Mouse (Mus musculus): ENCODE results near the gene Arid3b. TPM values are rescaled to one million over a fixed set of nuclear protein-coding genes. Genes with fewer than 3 reads are reported as not detected.

Gene Arid3b
- polyA plus RNA-seq, 1 experiment from 2014 or later = 2.9 TPM

DNA sequence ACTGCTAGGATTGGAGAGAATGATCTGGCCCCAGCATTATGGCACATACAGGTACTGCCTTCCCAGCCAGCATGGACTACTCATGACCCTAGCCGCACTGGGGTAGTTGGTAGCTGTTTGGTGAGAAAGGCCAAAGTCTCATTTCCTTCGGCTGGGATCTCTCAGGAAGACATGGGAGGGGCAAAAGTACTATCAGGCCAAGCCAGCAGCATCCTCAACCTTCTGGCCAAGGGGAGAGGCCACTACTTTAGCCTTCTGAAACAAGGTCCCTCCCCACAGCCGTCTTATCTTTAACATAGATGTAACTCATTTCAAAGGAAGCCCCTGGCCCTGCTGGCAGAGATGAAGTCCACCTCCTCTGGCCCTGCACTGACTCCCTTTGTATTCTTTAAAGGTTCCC is 79.0 kb downstream of the Arid3b start:
- TF ChIP-seq CTCF (IDR thresholded peaks at IDR 0.05) = no peak
- in situ Hi-C loops (cut with MboI; ENCODE audit: low pct_unique_long_range_greater_than_20kb) = no loop called here
- DNase-seq (ENCODE audit: low read depth, low spot score) (no peak), ATAC-seq (no peak)
- ChIA-PET CTCF (interaction anchor here (1.4 to 4.0 kb wide), 2 partner anchors 13 to 241 kb away, joined by 4 to 21 read pairs; no protein-coding TSS in a partner anchor), POLR2A (no interaction called here)
- H3K27me3 ChIP-seq = no peaks in the 10 kb centered on the region

DNA sequence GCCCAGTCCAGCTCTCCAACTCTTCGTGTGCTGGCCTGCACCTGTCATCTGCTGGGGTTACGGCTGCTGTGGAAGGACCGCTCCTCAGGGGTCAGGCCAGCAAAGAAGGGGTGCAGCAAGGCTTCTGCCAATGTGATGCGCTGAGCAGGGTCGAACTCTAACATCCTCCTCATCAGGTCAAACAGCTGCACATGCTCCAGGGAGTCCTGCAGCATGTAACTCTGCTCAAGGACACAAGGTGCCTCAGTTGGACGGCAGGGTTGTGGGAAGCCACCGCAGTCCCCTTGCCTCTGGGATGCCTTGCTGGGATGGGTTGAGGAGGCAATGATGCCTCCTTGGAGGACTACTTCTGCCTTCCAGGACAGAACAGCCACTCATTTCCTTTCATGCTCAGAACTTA is 85.7 kb downstream of the Arid3b start:
- ATAC-seq (no peak), DNase-seq (ENCODE audit: low read depth, low spot score) (no peak)
- in situ Hi-C loops (cut with MboI; ENCODE audit: low pct_unique_long_range_greater_than_20kb) = no loop called here
- CTCF ChIA-PET = interaction anchor here (1.3 kb wide), 1 partner anchor 91 kb away, joined by 3 read pairs; no protein-coding TSS in a partner anchor
- H3K27me3 ChIP-seq = no peaks in the 10 kb centered on the region
- no peak for TF ChIP-seq CTCF (IDR thresholded peaks at IDR 0.05)
- POLR2A ChIA-PET = no interaction called here

DNA sequence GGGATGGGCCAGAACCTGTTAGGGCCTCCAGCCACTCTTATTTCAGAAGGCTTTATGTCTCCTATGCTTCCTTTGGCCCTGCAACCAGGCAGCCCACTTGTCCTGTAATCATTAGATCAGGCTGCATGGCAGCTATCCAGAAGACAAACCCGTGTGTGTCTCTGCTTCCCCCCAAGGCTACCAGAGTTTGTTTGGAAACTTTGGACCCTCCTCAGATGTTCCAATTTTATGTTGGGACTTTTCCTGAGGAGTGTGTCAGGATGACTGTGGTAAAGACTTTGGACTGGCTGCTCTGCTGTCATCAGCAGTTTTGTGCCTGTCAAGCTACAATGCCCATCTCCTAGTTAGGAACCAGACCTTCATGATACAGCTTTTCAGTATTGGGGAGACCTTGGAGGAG is 87.8 kb downstream of the Arid3b start:
- POLR2A ChIA-PET = interaction anchor here (1.0 kb wide), 1 partner anchor 10 kb away, joined by 3 read pairs; no protein-coding TSS in a partner anchor
- H3K27me3 ChIP-seq = no peaks in the 10 kb centered on the region
- CTCF ChIA-PET = interaction anchor here (1.6 to 2.2 kb wide), 2 partner anchors 10 to 12 kb away, joined by 4 to 10 read pairs; no protein-coding TSS in a partner anchor
- in situ Hi-C loops (cut with MboI; ENCODE audit: low pct_unique_long_range_greater_than_20kb) = loop anchor here (5.0 kb wide), 1 partner anchor 87 kb away; no protein-coding TSS in a partner anchor
- DNase-seq (ENCODE audit: low read depth, low spot score) (no peak), ATAC-seq (no peak)
- no peak for TF ChIP-seq CTCF (IDR thresholded peaks at IDR 0.05)

DNA sequence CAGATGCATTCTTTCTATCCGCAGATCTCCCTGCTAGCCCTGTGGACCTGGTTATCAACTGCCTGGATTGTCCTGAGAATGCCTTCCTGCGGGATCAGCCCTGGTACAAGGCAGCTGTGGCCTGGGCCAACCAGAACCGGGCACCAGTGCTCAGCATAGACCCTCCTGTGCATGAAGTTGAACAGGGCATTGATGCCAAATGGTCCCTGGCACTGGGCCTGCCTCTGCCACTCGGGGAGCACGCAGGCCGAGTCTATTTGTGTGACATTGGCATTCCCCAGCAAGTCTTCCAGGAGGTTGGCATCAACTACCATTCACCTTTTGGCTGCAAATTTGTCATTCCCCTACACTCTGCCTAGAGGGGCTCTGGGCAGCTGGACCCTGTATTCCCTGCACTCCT is 88.5 kb downstream of the Arid3b start:
- ChIA-PET CTCF (interaction anchor here (2.2 kb wide), 1 partner anchor 11 kb away, joined by 10 read pairs; no protein-coding TSS in a partner anchor), POLR2A (no interaction called here)
- ATAC-seq (no peak), DNase-seq (ENCODE audit: low read depth, low spot score) (no peak)
- TF ChIP-seq CTCF (IDR thresholded peaks at IDR 0.05) = no peak
- H3K27me3 ChIP-seq = no peaks in the 10 kb centered on the region
- in situ Hi-C loops (cut with MboI; ENCODE audit: low pct_unique_long_range_greater_than_20kb) = loop anchor here (5.0 kb wide), 1 partner anchor 86 kb away; no protein-coding TSS in a partner anchor

DNA sequence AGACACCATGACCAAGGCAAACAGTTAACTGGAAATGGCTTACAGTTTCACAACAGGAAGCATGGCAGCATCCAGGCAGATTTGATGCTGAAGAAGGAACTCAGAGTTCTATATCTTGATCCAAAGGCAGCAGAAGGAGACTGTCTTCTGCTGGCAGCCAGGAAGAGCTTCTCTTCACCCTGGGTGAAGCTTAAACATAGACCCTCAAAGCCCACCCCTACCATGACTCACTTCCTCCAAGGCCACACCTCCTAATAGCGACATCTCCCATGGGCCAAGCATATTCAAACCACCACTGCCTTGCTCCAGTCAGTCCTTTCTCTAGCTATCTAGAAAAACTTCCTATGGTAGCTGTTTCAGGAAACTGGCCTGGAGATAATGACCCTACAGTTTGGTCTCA is 89.5 kb downstream of the Arid3b start:
- ChIA-PET POLR2A (interaction anchor here (1.0 to 1.2 kb wide), 2 partner anchors 11 to 87 kb away, joined by 4 read pairs; no protein-coding TSS in a partner anchor), CTCF (interaction anchor here (1.5 to 4.7 kb wide), 4 partner anchors 12 to 88 kb away, joined by 4 to 31 read pairs (median 16); no protein-coding TSS in a partner anchor)
- in situ Hi-C loops (cut with MboI; ENCODE audit: low pct_unique_long_range_greater_than_20kb) = loop anchor here (5.0 kb wide), 1 partner anchor 85 kb away; no protein-coding TSS in a partner anchor
- ATAC-seq (no peak), DNase-seq (ENCODE audit: low read depth, low spot score) (no peak)
- TF ChIP-seq CTCF (IDR thresholded peaks at IDR 0.05) = no peak
- no peaks in the 10 kb centered on the region for H3K27me3 ChIP-seq

DNA sequence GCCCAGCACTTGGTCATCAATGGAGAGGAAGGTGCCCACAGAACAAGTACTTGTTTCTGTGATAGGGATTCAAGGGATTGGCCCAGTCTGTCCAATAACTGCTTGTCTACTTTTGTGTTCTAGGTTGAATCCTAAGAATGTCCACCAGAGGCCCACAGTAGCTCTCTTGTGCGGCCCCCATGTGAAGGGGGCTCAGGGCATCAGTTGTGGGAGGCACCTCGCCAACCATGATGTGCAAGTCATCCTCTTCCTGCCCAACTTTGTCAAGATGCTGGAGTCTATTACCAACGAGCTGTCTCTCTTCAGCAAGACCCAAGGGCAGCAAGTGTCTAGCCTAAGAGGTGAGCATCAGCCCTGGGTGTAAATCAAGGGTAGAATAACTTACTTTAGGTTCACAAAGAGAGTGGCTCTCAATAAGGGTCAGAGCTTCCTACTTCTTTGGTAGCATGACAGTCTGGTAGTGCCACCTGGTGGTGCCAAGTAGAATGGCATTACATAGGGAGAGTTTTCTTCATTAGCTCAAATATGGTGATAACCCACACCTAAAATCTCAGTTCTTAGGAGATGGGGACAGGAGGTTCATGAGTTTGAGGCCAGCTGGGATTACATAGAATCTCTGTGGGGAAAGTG is 92.0 kb downstream of the Arid3b start:
- DNase-seq (ENCODE audit: low read depth, low spot score) = no peak
- ATAC-seq = no peak
- peak; percentile 73 for TF ChIP-seq CTCF (IDR thresholded peaks at IDR 0.05)
- H3K27me3 ChIP-seq = no peaks in the 10 kb centered on the region
- ChIA-PET POLR2A (interaction anchor here (0.8 kb wide), 1 partner anchor 84 kb away, joined by 5 read pairs; no protein-coding TSS in a partner anchor), CTCF (interaction anchor here (0.9 to 4.7 kb wide), 12 partner anchors 8 to 228 kb away, joined by 3 to 31 read pairs (median 7); no protein-coding TSS in a partner anchor)
- in situ Hi-C loops (cut with MboI; ENCODE audit: low pct_unique_long_range_greater_than_20kb) = loop anchor here (5.0 kb wide), 1 partner anchor 82 kb away; no protein-coding TSS in a partner anchor

Other genes starting within 250 kb of the Arid3b start
- 30.7 TPM for gene Ulk3, start 247.3 kb downstream of the Arid3b start, polyA plus RNA-seq (2021)
- gene Cplx3, start 230.5 kb downstream of the Arid3b start, polyA plus RNA-seq (2021) = 0.72 TPM
- gene Lman1l, start 216.0 kb downstream of the Arid3b start, polyA plus RNA-seq (2021) = 0.09 TPM
- 117 TPM for gene Csk, start 183.2 kb downstream of the Arid3b start, polyA plus RNA-seq (2021)
- not detected for gene Cyp1a2, start 153.1 kb downstream of the Arid3b start, polyA plus RNA-seq (2021)
- gene Cyp1a1, start 148.9 kb downstream of the Arid3b start, polyA plus RNA-seq (2021) = not detected
- gene Edc3, start 128.3 kb downstream of the Arid3b start, polyA plus RNA-seq (2021) = 14.3 TPM
- 75.6 TPM for gene Clk3, start 70.9 kb downstream of the Arid3b start, polyA plus RNA-seq (2021)
- 87.3 TPM for gene Ubl7, start 74.2 kb upstream of the Arid3b start, polyA plus RNA-seq (2021)
- 77.8 TPM for gene Sema7a, start 103.3 kb upstream of the Arid3b start, polyA plus RNA-seq (2021)
- gene Cyp11a1, start 169.6 kb upstream of the Arid3b start, polyA plus RNA-seq (2021) = 0.13 TPM
- 52.4 TPM for gene Stra6, start 227.0 kb upstream of the Arid3b start, polyA plus RNA-seq (2021)

All from Patski (cell line).